Mouse (Mus musculus): ENCODE measurements around the gene Spg7. TPM values are rescaled to one million over a fixed set of nuclear protein-coding genes. Genes with fewer than 3 reads are reported as not detected.

Spg7 gene
- total RNA-seq, 2 experiments from 2014 or later, result 49.6 to 56.8 TPM

DNA sequence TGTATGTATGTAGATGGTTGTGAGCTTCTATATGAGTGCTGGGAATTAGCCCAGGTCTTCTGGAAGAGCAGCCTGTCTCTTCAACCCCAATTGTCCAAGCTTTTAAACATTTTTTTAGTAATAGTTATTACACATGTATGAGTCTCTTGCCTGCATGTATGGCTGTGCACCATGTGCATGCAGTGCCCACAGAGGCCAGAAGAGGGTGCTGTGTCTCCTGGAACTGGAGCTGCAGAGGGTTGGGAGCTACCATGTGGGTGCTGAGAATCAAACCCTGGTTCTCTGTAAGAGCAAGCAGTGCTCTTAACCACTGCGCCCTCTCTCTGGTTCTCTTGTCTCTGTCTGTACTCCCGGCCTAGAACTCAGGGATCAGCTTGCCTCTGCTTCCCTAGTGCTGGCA is 70.2 kb downstream of the Spg7 start:
- no peak for DNase-seq

DNA sequence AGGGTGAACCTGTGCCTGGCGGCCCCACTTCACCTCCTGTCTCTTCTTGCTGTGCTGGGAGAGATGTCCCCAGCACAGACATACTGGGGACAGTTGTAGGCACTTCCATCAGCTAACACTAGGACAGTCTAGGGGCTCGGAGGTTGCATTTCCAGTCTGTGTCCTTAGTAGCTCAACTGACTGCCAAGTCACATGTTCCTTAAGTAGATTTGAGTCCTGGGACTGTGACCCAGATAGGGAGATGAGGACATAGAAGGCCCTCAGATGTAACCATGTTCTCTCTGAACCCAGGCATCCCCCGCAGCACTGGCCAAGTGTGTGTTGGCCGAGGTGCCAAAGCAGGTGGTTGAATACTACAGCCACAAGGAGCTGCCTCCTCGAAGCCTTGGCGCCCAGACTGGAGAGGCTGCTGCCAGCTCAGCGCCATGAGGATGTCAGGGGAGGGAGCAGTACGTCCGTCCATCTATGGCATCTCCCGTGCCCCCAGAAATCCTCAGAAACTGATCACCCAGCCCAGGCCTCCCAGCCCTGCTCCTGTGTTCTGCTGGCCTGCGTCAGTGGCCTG is 71.5 kb downstream of the Spg7 start:
- no peak for DNase-seq

DNA sequence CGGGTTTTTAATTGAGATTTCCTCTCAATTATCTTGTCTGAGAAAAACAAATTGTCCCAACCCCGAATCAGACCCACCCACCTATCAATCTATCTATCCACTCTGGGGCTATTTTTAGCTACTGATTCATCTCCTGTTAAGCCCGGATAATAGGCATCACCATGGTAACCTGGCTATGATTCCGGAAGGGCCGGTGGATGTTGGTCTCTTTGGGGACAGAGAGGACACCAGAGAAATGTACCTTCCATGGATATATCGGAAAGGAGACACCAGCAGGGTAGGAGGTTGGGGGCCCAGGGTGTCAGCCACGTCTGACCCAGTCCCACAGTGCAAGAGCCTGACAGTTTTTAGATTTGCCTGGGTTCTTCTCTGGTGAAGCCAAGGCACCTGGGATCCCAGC is 72.7 kb downstream of the Spg7 start:
- DNase-seq, result no peak

DNA sequence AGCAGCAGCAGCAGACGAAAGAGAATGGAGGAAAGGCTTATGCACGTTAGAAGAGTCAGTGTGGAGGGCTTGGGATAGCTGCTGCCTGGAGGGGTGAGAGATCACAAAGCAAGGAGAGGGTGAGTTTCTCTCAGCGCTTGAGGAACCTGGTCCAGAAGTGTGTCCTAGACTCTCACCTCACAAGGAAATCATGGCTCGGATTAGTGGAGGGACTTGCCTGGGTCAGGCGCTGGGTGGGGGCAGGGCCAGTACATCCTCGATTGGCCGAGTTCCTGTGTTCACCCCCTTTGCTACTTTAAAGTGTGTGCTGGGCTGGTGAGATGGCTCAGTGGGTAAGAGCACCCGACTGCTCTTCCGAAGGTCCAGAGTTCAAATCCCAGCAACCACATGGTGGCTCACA is 73.1 kb downstream of the Spg7 start:
- DNase-seq, result no peak

DNA sequence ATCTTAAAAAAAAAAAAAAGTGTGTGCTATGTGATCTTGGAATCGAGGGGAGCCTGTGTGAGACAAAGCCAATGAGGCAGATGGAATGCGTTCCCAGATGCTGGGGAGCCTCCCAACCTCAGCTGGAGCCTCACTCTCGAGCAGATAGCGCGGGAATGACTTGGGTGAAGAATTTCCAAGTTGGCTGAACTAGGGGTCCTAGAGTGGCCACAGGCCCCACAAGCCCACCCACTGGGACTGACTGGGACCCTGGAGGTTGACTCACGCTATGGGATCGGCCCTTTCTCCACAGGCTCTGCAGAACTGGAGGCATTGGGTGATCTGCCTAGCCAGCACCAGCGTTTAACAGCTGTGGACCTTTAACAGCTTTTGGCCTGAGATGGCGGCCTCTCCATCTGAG is 73.5 kb downstream of the Spg7 start:
- DNase-seq, result no peak

DNA sequence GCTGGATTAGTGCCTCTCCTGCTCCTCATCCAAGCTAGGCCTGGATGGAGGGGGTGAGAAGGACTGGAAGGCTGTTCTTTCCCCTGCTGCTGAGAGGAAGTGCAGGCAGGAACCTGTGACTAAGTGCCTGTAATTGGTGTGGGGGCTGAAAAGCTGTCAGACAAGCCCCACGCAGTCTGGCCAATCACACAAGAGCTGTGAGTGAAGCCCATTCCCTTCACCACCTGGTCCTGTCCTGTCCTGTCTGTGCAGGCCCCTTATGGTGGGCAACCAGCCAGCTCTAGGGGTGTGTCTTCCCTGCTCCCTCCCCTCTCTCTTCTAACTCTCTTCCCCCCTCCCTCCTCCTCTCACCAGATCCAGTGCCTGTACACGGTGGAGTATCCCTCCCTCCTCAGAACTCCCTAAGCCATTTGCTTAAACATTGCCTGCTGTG is 74.9 kb downstream of the Spg7 start:
- peak; percentile 62 for DNase-seq

DNA sequence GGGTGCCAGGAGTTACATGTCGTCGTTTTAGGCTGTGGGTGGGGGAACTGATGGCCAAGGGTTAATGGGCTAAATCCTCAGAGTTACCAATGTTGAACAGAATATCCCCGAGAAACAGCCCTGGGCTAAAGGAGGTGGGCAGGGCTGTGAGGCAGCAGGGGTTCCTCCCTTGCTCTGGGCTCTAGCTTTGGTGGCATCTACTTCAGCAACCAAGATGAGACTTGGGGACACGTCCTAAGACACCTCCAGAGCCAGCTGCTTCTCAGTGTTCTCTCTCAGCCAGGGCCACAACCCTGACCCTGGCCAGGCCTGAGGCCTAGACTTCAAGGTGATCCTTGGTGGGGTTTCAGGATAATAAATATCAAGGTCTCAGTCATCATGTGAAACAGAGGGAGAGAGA is 76.0 kb downstream of the Spg7 start:
- no peak for DNase-seq

DNA sequence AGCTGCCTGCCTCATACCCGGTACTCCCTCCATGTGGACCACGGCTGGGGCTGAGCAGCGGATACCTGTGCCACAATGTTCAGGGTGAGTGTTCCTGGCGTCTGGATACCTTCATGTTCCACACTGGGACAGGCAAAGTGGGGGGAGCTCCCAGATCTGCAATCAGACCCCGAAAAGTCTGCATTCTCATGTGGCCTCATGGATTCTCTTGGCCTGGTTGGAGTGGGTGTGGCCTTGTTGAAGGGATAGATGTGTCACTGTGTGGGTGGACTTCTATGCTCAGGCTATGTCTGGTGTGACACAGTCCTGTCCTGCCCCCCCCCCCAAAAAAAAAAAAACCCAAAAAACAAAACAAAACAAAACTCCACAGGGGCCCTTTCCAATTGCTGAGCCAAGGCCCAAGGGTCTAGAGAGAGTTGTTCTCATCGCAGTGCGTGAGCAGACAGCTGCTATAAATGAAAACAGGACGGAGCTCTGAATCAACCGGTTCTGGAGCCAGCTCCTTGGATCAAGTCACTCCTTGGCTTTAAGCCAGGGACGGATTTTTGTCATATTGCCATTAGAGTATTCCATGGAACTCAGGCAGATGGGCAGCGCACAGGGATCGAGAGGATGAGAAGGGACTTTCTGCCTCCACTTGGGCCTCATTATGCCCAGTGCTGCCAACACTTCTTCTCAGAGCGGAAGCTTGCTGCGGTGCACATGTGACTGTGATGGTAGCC is 79.2 kb downstream of the Spg7 start:
- peak; percentile 81 for DNase-seq

DNA sequence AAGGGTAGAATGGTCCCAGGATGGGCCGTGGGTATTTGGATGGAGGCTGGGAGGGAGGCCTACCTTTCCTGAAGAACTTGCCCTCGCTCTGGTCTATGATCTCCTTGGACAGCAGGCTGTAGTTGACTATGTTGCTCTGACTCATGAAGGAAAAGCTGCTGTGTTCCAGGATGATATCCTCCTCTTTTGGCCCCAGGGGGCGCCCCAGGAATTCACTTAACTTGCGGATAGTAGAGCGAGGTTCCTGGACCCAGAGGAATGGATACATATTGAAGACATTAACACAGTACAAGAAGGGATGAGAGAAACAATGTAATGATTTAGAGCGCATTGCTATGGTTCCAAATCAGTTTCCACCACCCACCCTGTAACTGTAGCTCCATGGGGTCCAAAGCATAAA is 82.5 kb downstream of the Spg7 start:
- peak; percentile 61 for DNase-seq

DNA sequence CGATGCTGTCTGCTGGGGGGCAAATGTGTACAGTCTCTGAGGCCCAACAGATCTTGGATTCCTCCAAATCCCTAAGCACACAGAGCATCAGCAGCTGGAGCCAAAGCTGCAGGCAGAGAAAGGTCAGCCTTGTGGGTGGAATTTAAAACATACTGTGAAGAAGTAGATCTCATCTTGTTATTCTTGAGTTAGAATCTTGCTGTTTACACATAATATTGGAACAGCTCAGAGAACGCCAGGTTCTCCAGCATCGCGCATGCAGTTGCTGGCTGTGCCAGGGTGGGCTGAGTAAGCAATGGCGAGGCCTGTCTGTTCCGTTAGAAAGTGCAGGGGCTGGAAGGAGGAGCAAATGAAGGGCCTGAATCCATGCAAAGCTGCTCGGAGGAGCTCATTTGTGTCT is 83.6 kb downstream of the Spg7 start:
- peak; percentile 2 for DNase-seq

Small RNAs within 50 kb of the gene (microRNA-seq; reads per million reads assigned to microRNA genes)
- 0 reads per million in 2 experiments for gene Mir7079
- gene Mir7080, result 0.75 to 2.5 reads per million in 2 experiments

Other genes with a start within 250 kb of the Spg7 start
- gene Cdh15, start 215.0 kb upstream of the Spg7 start, total RNA-seq (2021), result 10 to 100 TPM; 29.3 to 36.6 TPM
- 10 to 100 TPM; 52.0 to 65.8 TPM for gene Ankrd11, start 20.7 kb upstream of the Spg7 start, total RNA-seq (2021)
- 100 to 1,000 TPM; 676 to 736 TPM for gene Rpl13, start 39.4 kb downstream of the Spg7 start, total RNA-seq (2021)
- under 1 TPM; 0.41 to 0.82 TPM for gene Cpne7, start 54.4 kb downstream of the Spg7 start, total RNA-seq (2021)
- gene Sult5a1, start 95.4 kb downstream of the Spg7 start, total RNA-seq (2021), result 1 to 10 TPM; 5.8 to 6.4 TPM
- 1 to 10 TPM; 5.1 to 6.6 TPM for gene Dpep1, start 123.3 kb downstream of the Spg7 start, total RNA-seq (2021)
- gene Chmp1a, start 149.8 kb downstream of the Spg7 start, total RNA-seq (2021), result 10 to 100 TPM; 41.0 to 48.2 TPM
- 1 to 10 TPM; 1.2 to 2.4 TPM for gene Spata33, start 149.9 kb downstream of the Spg7 start, total RNA-seq (2021)
- gene Cdk10, start 161.9 kb downstream of the Spg7 start, total RNA-seq (2021), result 10 to 100 TPM; 14.2 to 18.7 TPM
- 1 to 10 TPM; 1.2 to 1.5 TPM for gene Spata2l, start 173.3 kb downstream of the Spg7 start, total RNA-seq (2021)
- 10 to 100 TPM in 1 of 2 experiments, 1 to 10 TPM in 1; 8.0 to 11.5 TPM for gene Zfp276, start 191.3 kb downstream of the Spg7 start, total RNA-seq (2021)
- 10 to 100 TPM; 12.3 to 13.4 TPM for gene Vps9d1, start 191.4 kb downstream of the Spg7 start, total RNA-seq (2021)